Mouse (Mus musculus) limb, embryonic 11.5 days (tissue): ENCODE measurements around the gene Bend3. TPM values are rescaled to one million over a fixed set of nuclear protein-coding genes. Genes with fewer than 3 reads are reported as not detected.
A peak's percentile ranks its signal among the peaks of the same experiment; 100 is the strongest.

ENCODE experiments used
- ATAC-seq: fragments of 200-750 bp; cut with Nextera tagmentation; 2 replicates; pipeline ENCODE4 v1.8.0; 2017; ENCODE audit warnings: low read depth; ENCODE audit not compliant: insufficient number of reproducible peaks, low FRiP score, low TSS enrichment
- DNase-seq: peaks from one replicate; pipeline ENCODE4 v3.0.0-alpha.2; 2015; ENCODE audit warnings: low spot score
- H3K27ac ChIP-seq: fragments of 300-500 bp; sonication (generic); replicated peaks from 2 replicates; pipeline ENCODE4 v1.5.1; 2014; ENCODE audit warnings: low read depth, mild to moderate bottlenecking, low read length
- H3K27me3 ChIP-seq: fragments of 300-500 bp; sonication (generic); 2 replicates; pipeline ENCODE4 v1.6.1; 2014; ENCODE audit warnings: mild to moderate bottlenecking, low read length, mixed read lengths; ENCODE audit not compliant: control insufficient read depth, insufficient read depth
- H3K36me3 ChIP-seq: fragments of 300-500 bp; sonication (generic); 2 replicates; pipeline ENCODE4 v1.6.1; 2014; ENCODE audit warnings: mild to moderate bottlenecking, low read length, moderate library complexity, mixed read lengths; ENCODE audit not compliant: control insufficient read depth, insufficient read depth
- H3K4me1 ChIP-seq: fragments of 300-500 bp; sonication (generic); 2 replicates; pipeline ENCODE4 v1.6.1; 2014; ENCODE audit warnings: low read length, mixed read lengths; ENCODE audit not compliant: control insufficient read depth, insufficient read depth
- H3K4me2 ChIP-seq: fragments of 300-500 bp; sonication (generic); 2 replicates; pipeline ENCODE4 v1.6.1; 2014; ENCODE audit warnings: low read depth, mild to moderate bottlenecking, moderate library complexity; ENCODE audit not compliant: severe bottlenecking
- H3K4me3 ChIP-seq: fragments of 300-500 bp; sonication (generic); 2 replicates; pipeline ENCODE4 v1.5.1; 2014; ENCODE audit warnings: low read depth, low read length
- H3K9ac ChIP-seq: fragments of 300-500 bp; sonication (generic); 2 replicates; pipeline ENCODE4 v1.6.1; 2014; ENCODE audit warnings: mild to moderate bottlenecking, low read length
- H3K9me3 ChIP-seq: fragments of 300-500 bp; sonication (generic); 2 replicates; pipeline ENCODE4 v1.6.1; 2016; ENCODE audit warnings: low read length; ENCODE audit not compliant: control insufficient read depth
- WGBS: fragments of 180-500 bp; shearing (Covaris S2); extraction: QIAGEN DNeasy Blood & Tissue Kit; methylation state at CpG from one replicate; pipeline ENCODE4 v1.1.7; 2014; 5-methylcytosine and 5-hydroxymethylcytosine counted together
- polyA plus RNA-seq: library from polyadenylated mRNA; unstranded; fragments of >200 nt; fragmentation: Nextera tagmentation; extraction: Ambion mirVana; gene quantifications from 2 replicates; pipeline ENCODE4 v1.2.1, GENCODE M21; 2014

Gene Bend3
- polyA plus RNA-seq, 1 experiment from 2014 or later, result 8.4 TPM

GRCm38 (mm10) chr10:43483426-43483995 lies 4.9 kb downstream of the Bend3 start:
- H3K4me1 ChIP-seq, result peaks cover 25% of the 10 kb centered on the region
- WGBS, result 32% methylated on average over 9 of the region's 9 CpGs
- H3K27ac ChIP-seq, result peak overlapping the region; percentile 25; the same call in 1 of the 2 replicates
- no peak overlapping the region for H3K4me3 ChIP-seq
- no peaks in the 10 kb centered on the region for H3K36me3 ChIP-seq
- DNase-seq (peak; percentile 38), ATAC-seq (no peak)
- no peak overlapping the region for H3K4me2 ChIP-seq
- H3K9me3 ChIP-seq, result no peaks in the 10 kb centered on the region
- H3K27me3 ChIP-seq, result no peaks in the 10 kb centered on the region
- H3K9ac ChIP-seq, result 0 out of 2 replicates have a peak overlapping the region, but pooled peaks have one; percentile 23

DNA sequence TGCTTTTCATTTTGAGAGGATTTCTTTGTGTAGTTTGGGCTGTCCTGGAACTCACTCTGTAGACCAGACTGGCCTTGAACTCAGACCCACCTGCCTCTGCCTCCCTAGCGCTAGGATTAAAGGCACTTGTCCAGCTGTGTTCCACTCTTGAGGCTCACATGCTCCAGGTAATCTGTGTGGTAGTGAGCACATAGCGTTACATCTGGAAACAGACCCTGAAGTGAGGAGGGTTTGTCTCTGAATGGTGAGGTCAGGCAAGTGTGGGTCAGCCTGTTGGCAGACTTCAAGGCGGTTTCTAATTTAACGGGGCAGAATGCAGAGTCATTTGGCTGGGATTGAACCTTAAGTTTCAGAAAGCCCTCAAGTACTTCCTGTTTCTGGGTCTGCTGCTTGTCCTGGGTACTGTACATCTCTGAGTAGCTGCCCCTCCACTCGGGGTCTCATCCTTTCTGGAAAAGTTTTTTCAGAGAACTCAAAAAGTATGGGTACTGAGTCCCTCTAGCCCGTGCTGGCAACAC lies 7.2 kb downstream of the Bend3 start:
- Histone ChIP-seq H3K4me3 (no peak overlapping the region), H3K4me2 (no peak overlapping the region), H3K9me3 (no peaks in the 10 kb centered on the region), H3K27me3 (no peaks in the 10 kb centered on the region), H3K4me1 (peaks cover 36% of the 10 kb centered on the region), H3K9ac (no peak overlapping the region), H3K36me3 (no peaks in the 10 kb centered on the region), H3K27ac (no peak overlapping the region)
- ATAC-seq (no peak), DNase-seq (no peak)
- 81% methylated on average over 6 of the region's 6 CpGs for WGBS

GRCm38 (mm10) chr10:43487441-43488010 lies 8.9 kb downstream of the Bend3 start:
- Histone ChIP-seq H3K36me3 (no peaks in the 10 kb centered on the region), H3K4me3 (no peak overlapping the region), H3K9me3 (no peaks in the 10 kb centered on the region), H3K9ac (no peak overlapping the region), H3K27me3 (no peaks in the 10 kb centered on the region), H3K4me1 (peaks cover 31% of the 10 kb centered on the region), H3K27ac (no peak overlapping the region), H3K4me2 (no peak overlapping the region)
- DNase-seq (no peak), ATAC-seq (no peak)
- WGBS, result 60% methylated on average over 3 of the region's 3 CpGs

DNA sequence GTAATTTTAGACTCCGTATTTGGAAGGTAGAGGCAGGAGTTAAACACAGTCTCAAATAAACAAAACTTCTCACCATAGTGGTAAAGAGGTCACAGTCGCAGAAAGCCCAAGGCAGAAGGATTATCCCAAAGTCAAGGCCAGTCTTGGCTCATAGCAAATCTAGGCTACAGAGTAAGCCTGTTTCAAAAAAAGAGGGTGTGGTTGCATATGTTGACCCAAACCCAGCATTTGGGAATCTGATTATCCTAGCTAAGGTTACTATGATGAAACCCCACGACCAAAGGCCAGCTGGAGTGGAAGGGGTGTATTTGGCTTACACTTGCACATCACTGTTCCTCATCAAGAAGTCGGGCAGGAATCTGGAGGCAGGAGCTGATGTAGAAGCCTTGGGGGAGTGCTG lies 9.6 kb downstream of the Bend3 start:
- Histone ChIP-seq H3K36me3 (no peaks in the 10 kb centered on the region), H3K27me3 (no peaks in the 10 kb centered on the region), H3K27ac (no peak overlapping the region), H3K4me3 (no peak overlapping the region), H3K4me1 (peaks cover 24% of the 10 kb centered on the region), H3K9ac (no peak overlapping the region), H3K4me2 (no peak overlapping the region), H3K9me3 (no peaks in the 10 kb centered on the region)
- DNase-seq (no peak), ATAC-seq (no peak)
- WGBS, result 74% methylated on average over 4 of the region's 4 CpGs

DNA sequence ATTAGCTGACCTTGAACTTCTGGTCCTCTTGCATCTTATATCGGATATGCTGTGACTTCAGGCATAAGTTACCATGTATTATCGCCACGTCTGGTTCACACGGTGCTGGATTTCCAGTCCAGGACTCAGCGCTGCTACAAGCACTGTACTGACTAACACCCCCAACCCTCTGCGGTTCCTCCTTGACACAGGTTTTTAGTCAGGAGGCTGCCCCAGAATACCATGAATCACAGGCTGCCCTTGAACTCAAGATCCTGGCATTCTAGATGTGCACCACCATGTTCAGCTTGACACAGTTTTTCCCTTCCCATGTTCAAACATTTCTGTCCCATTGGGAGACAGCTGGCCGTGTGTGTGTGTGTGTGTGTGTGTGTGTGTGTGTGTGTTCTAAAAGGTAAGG lies 10.5 kb downstream of the Bend3 start:
- Histone ChIP-seq H3K27me3 (no peaks in the 10 kb centered on the region), H3K36me3 (no peaks in the 10 kb centered on the region), H3K27ac (no peak overlapping the region), H3K4me3 (no peak overlapping the region), H3K4me1 (peaks cover 21% of the 10 kb centered on the region), H3K9me3 (no peaks in the 10 kb centered on the region), H3K4me2 (no peak overlapping the region), H3K9ac (no peak overlapping the region)
- 85% methylated on average over 7 of the region's 7 CpGs for WGBS
- no peak for DNase-seq
- ATAC-seq, result no peak

DNA sequence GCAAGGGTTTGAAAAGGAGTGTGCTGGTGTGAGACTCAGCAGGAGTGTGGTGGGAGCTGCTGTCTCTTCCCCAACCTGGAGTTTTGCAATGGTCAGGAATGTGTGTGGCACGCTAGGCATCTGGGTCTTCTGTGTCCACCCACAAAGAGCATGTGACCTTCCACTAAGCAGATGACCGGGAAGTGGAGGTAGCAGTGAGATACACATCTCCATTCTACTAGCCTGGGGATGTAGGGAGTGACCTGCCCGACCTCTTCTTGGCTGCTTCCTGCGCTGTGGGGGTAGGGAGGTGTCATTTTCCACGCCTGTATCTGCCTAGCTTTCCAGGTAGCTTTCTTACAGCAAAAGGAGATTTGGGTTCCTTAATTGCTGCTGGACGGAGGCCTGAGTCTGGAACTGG lies 10.9 kb downstream of the Bend3 start:
- H3K27ac ChIP-seq, result no peak overlapping the region
- WGBS, result 19% methylated on average over 6 of the region's 6 CpGs
- H3K36me3 ChIP-seq, result no peaks in the 10 kb centered on the region
- peaks cover 21% of the 10 kb centered on the region for H3K4me1 ChIP-seq
- no peak overlapping the region for H3K4me3 ChIP-seq
- no peaks in the 10 kb centered on the region for H3K27me3 ChIP-seq
- no peaks in the 10 kb centered on the region for H3K9me3 ChIP-seq
- no peak for ATAC-seq
- DNase-seq, result no peak
- H3K4me2 ChIP-seq, result no peak overlapping the region
- H3K9ac ChIP-seq, result no peak overlapping the region

GRCm38 (mm10) chr10:43490034-43490433 lies 11.4 kb downstream of the Bend3 start:
- Histone ChIP-seq H3K27ac (no peak overlapping the region), H3K4me3 (no peak overlapping the region), H3K9me3 (no peaks in the 10 kb centered on the region), H3K4me2 (no peak overlapping the region), H3K4me1 (peaks cover 21% of the 10 kb centered on the region), H3K9ac (no peak overlapping the region), H3K36me3 (peaks cover under 1% of the 10 kb centered on the region; the same call in 1 of the 2 replicates), H3K27me3 (no peaks in the 10 kb centered on the region)
- DNase-seq (no peak), ATAC-seq (no peak)
- WGBS, result 61% methylated on average over 8 of the region's 8 CpGs

DNA sequence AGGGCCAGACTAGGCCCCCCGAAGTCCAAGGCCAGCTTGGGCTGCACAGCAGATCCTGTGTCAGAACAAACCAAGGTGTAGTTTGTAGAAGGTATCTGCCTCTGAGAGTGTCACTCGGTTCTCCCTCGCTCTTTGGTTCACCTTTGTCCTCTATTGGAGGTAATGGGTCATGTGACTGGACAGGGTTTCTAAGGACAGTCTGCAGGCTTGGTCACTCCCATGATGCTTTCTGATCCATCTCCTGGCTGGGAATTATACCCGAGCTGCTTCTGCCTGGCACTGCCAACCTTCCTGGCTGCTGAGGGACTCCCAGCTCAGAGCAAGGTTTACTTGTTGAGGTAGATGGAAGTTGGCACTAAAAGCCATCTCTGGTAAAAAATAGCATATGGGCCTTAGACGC lies 12.2 kb downstream of the Bend3 start:
- Histone ChIP-seq H3K4me1 (peaks cover 21% of the 10 kb centered on the region), H3K27ac (no peak overlapping the region), H3K36me3 (peaks cover 4% of the 10 kb centered on the region), H3K27me3 (no peaks in the 10 kb centered on the region), H3K4me2 (no peak overlapping the region), H3K9me3 (no peaks in the 10 kb centered on the region), H3K9ac (no peak overlapping the region), H3K4me3 (no peak overlapping the region)
- ATAC-seq (no peak), DNase-seq (no peak)
- 81% methylated on average over 5 of the region's 5 CpGs for whole genome bisulfite sequencing
